Mouse (Mus musculus) forebrain, embryonic 14.5 days (tissue): Measurements from ENCODE around the gene Adam1a. TPM values are rescaled to one million over a fixed set of nuclear protein-coding genes. Genes with fewer than 3 reads are reported as not detected.
A peak's percentile ranks its signal among the peaks of the same experiment; 100 is the strongest.

ENCODE experiments used
- ATAC-seq: fragments of 200-750 bp; cut with Nextera tagmentation; 2 replicates; pipeline ENCODE4 v1.8.0; 2017; ENCODE audit warnings: mild to moderate bottlenecking, moderate library complexity
- DNase-seq: peaks from one replicate; pipeline ENCODE4 v3.0.0-alpha.2; 2015; ENCODE audit warnings: low spot score
- H3K27ac ChIP-seq: fragments of 300-500 bp; sonication (generic); 2 replicates; pipeline ENCODE4 v1.5.1; 2014; ENCODE audit warnings: low read depth, mild to moderate bottlenecking, control low read depth, low read length, moderate library complexity
- H3K27me3 ChIP-seq: fragments of 300-500 bp; sonication (generic); replicated peaks from 2 replicates; pipeline ENCODE4 v1.6.1; 2014; ENCODE audit warnings: low read length, control low read depth, mixed read lengths; ENCODE audit not compliant: control insufficient read depth, insufficient read depth
- H3K36me3 ChIP-seq: fragments of 300-500 bp; sonication (generic); 2 replicates; pipeline ENCODE4 v1.6.1; 2014; ENCODE audit warnings: low read length, control low read depth; ENCODE audit not compliant: control insufficient read depth, insufficient read depth
- H3K4me1 ChIP-seq: fragments of 300-500 bp; sonication (generic); 2 replicates; pipeline ENCODE4 v1.6.1; 2014; ENCODE audit warnings: antibody characterized with exemption, low read length, control low read depth; ENCODE audit not compliant: control insufficient read depth, insufficient read depth
- H3K4me2 ChIP-seq: fragments of 300-500 bp; sonication (generic); 2 replicates; pipeline ENCODE4 v1.6.1; 2014; ENCODE audit warnings: mild to moderate bottlenecking, control low read depth, low read length
- H3K4me3 ChIP-seq: fragments of 300-500 bp; sonication (generic); 2 replicates; pipeline ENCODE4 v1.5.1; 2014; ENCODE audit warnings: low read depth, low read length, control low read depth
- H3K9ac ChIP-seq: fragments of 300-500 bp; sonication (generic); 2 replicates; pipeline ENCODE4 v1.6.1; 2014; ENCODE audit warnings: mild to moderate bottlenecking, low read length, control low read depth, moderate library complexity
- H3K9me3 ChIP-seq: fragments of 300-500 bp; sonication (generic); replicated peaks from 2 replicates; pipeline ENCODE4 v1.6.1; 2016; ENCODE audit warnings: low read length, control low read depth, mixed read lengths; ENCODE audit not compliant: control insufficient read depth
- WGBS: fragments of 180-500 bp; shearing (Covaris S2); extraction: QIAGEN DNeasy Blood & Tissue Kit; methylation state at CpG from one replicate; pipeline ENCODE4 v1.1.7; 2014; 5-methylcytosine and 5-hydroxymethylcytosine counted together
- polyA plus RNA-seq: library from polyadenylated mRNA; unstranded; fragments of >200 nt; fragmentation: Nextera tagmentation; extraction: Ambion mirVana; gene quantifications from 2 replicates; pipeline ENCODE4 v1.2.1, GENCODE M21; 2014

Adam1a gene
- polyA plus RNA-seq, 1 experiment from 2014 or later: 2.2 TPM

GRCm38 (mm10) chr5:121477680-121478079 is 67.6 kb downstream of the Adam1a start:
- Histone ChIP-seq H3K4me2 (no peak overlapping the region), H3K4me1 (no peaks in the 10 kb centered on the region), H3K4me3 (no peak overlapping the region), H3K9me3 (no peaks in the 10 kb centered on the region), H3K36me3 (no peaks in the 10 kb centered on the region), H3K9ac (no peak overlapping the region), H3K27ac (no peak overlapping the region), H3K27me3 (no peaks in the 10 kb centered on the region)
- DNase-seq (peak; percentile 89), ATAC-seq (no peak)
- 35% methylated on average over 3 of the region's 3 CpGs for WGBS

GRCm38 (mm10) chr5:121476040-121476439 is 69.2 kb downstream of the Adam1a start:
- H3K4me1 ChIP-seq: no peaks in the 10 kb centered on the region
- H3K4me3 ChIP-seq: no peak overlapping the region
- WGBS: 76% methylated on average over 1 of the region's 1 CpGs
- no peaks in the 10 kb centered on the region for H3K9me3 ChIP-seq
- DNase-seq (no peak), ATAC-seq (no peak)
- no peaks in the 10 kb centered on the region for H3K36me3 ChIP-seq
- H3K9ac ChIP-seq: no peak overlapping the region
- H3K27ac ChIP-seq: no peak overlapping the region
- H3K4me2 ChIP-seq: no peak overlapping the region
- no peaks in the 10 kb centered on the region for H3K27me3 ChIP-seq

GRCm38 (mm10) chr5:121474610-121475009 is 70.7 kb downstream of the Adam1a start:
- no peak overlapping the region for H3K27ac ChIP-seq
- H3K36me3 ChIP-seq: no peaks in the 10 kb centered on the region
- H3K27me3 ChIP-seq: no peaks in the 10 kb centered on the region
- H3K4me3 ChIP-seq: no peak overlapping the region
- DNase-seq: no peak
- WGBS: 70% methylated on average over 7 of the region's 7 CpGs
- no peak overlapping the region for H3K9ac ChIP-seq
- H3K9me3 ChIP-seq: no peaks in the 10 kb centered on the region
- no peak for ATAC-seq
- no peak overlapping the region for H3K4me2 ChIP-seq
- H3K4me1 ChIP-seq: no peaks in the 10 kb centered on the region

GRCm38 (mm10) chr5:121472411-121472810 is 72.9 kb downstream of the Adam1a start:
- no peaks in the 10 kb centered on the region for H3K4me1 ChIP-seq
- no peaks in the 10 kb centered on the region for H3K27me3 ChIP-seq
- ATAC-seq (no peak), DNase-seq (no peak)
- no peak overlapping the region for H3K27ac ChIP-seq
- no peak overlapping the region for H3K4me3 ChIP-seq
- no peak overlapping the region for H3K9ac ChIP-seq
- no peak overlapping the region for H3K4me2 ChIP-seq
- no peaks in the 10 kb centered on the region for H3K36me3 ChIP-seq
- WGBS: 89% methylated on average over 2 of the region's 2 CpGs
- no peaks in the 10 kb centered on the region for H3K9me3 ChIP-seq

- no peaks in the 10 kb centered on the region for H3K9me3 ChIP-seq
- no peaks in the 10 kb centered on the region for H3K27me3 ChIP-seq
- WGBS: 76% methylated on average over 3 of the region's 3 CpGs
These were observed 75.7 kb downstream of the Adam1a start for GRCm38 (mm10) chr5:121469566-121469965.

More at GRCm38 (mm10) chr5:121469566-121469965, 75.7 kb downstream of the Adam1a start:
- no peaks in the 10 kb centered on the region for H3K4me1 ChIP-seq
- no peak for DNase-seq
- no peak overlapping the region for H3K27ac ChIP-seq
- H3K9ac ChIP-seq: no peak overlapping the region
- no peak for ATAC-seq
- no peak overlapping the region for H3K4me3 ChIP-seq
- H3K4me2 ChIP-seq: no peak overlapping the region
- no peaks in the 10 kb centered on the region for H3K36me3 ChIP-seq

Other genes starting within 250 kb of the Adam1a start
- 129 and 140 TPM in 2 replicates for gene Trafd1, start 159.8 kb downstream of the Adam1a start, polyA plus RNA-seq
- gene Naa25, start 147.5 kb downstream of the Adam1a start, polyA plus RNA-seq: 54.7 and 61.9 TPM in 2 replicates
- gene Tmem116, start 93.6 kb downstream of the Adam1a start, polyA plus RNA-seq: 1.0 and 1.7 TPM in 2 replicates
- gene Erp29, start 93.0 kb downstream of the Adam1a start, polyA plus RNA-seq: 125 and 138 TPM in 2 replicates
- not detected in 2 replicates for gene Adam1b, start 42.0 kb downstream of the Adam1a start, polyA plus RNA-seq
- not detected in 2 replicates for gene Gm42878, start within 50 bp of the Adam1a start, polyA plus RNA-seq
- 55.8 and 64.0 TPM in 2 replicates for gene Mapkapk5, start 423 bp upstream of the Adam1a start, polyA plus RNA-seq
- 38.3 and 42.2 TPM in 2 replicates for gene Aldh2, start 48.3 kb upstream of the Adam1a start, polyA plus RNA-seq
- 1.1 and 1.2 TPM in 2 replicates for gene Acad12, start 73.5 kb upstream of the Adam1a start, polyA plus RNA-seq
- gene Acad10, start 115.0 kb upstream of the Adam1a start, polyA plus RNA-seq: 0.84 and 1.1 TPM in 2 replicates
- 36.8 and 43.5 TPM in 2 replicates for gene Brap, start 115.1 kb upstream of the Adam1a start, polyA plus RNA-seq
- gene Atxn2, start 165.9 kb upstream of the Adam1a start, polyA plus RNA-seq: 43.5 and 49.5 TPM in 2 replicates